Mouse (Mus musculus) heart, postnatal 0 days (tissue): ENCODE measurements around the gene Gm42906.

ENCODE experiments used
- CTCF ChIP-seq: IDR thresholded peaks from 2 replicates; pipeline ENCODE4 v1.5.1; 2016; ENCODE audit warnings: antibody characterized with exemption, control low read depth, low read depth
- EP300 ChIP-seq: IDR thresholded peaks from 2 replicates; pipeline ENCODE4 v1.6.1; 2016; ENCODE audit warnings: antibody characterized with exemption, low read depth

DNA sequence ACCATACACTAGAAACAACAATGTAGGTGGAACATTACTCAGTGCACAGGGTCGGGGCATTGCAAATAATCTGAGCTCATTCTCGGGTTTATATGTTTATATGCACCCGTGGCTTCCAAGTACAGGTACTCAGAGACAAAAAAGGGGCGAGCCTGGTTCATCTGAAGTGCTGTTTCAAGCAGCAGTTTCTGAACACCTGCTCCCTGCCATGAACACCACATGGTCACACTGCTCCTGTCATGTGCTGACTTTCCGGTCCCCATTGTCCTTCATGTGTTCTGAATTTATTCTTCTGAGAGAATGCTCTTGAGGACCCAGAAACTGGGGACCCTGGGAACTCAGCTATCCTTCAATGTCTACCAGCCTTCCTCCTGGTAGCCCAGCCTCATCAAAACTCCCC lies 282.2 kb downstream of the Gm42906 start:
- TF ChIP-seq EP300: no peak
- TF ChIP-seq CTCF: no peak
